Mouse (Mus musculus) ovary, adult 10 weeks (tissue): ENCODE results near the gene Smarcal1. TPM values are rescaled to one million over a fixed set of nuclear protein-coding genes. Genes with fewer than 3 reads are reported as not detected.

Experiments
- polyA plus RNA-seq: library from polyadenylated mRNA; stranded (reverse); fragments of 350-450 nt; fragmentation: Illumina TruSeq; extraction: RNeasy Lipid Tissue Mini Kit (QIAGEN cat#74804); gene quantifications from one replicate; pipeline ENCODE4 v1.2.3, GENCODE M21; 2014

Smarcal1 gene
- 8.6 TPM for polyA plus RNA-seq

DNA sequence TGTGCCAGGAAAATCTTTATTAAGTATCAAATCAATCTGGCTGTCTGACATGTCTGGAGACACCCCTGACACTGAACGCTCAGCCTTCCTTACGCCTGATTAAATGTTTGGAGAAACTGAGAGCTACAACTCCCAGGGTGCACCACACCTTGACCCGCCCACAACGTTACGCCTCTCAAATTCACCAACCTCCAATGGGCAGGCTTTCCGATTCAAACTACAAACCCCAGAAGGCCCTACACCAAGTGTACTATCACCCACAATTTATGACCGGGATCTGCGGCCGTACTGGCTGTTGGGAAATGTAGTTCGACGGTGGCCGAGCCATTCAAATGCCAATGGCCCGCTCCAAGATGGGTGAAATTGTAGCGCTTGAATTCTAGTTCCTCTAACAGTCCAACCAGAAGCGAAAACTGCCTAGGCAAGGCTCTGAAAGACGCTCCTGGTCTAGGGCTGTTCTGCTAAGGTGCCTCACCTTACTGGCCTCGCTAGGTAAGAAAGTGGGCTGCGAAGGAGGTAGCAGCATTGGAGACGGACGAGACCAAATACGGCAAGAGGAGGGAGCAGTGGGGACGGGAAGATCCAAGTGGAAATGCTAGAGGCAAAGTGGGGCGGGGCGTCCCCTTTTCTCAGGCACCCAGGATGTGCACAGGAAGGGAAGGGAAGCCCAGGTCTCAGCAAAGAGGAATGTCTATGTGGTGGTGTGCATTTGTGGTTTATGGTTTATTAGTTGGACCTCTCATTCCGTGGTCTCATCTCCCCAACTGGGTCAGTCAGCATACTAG is at the start of gene Smarcal1:
Gene Smarcal1, plus strand, starts transcription at position 305 of the 785 bp plus-strand sequence.

GRCm38 (mm10) chr1:72536611-72537351 is 46.3 kb upstream of the Smarcal1 start, which contains the start of gene March4:
March4 (minus strand) TSS chr1:72536930.

Other genes with a start within 250 kb of the Smarcal1 start
- 0.63 TPM for gene March4, start 46.3 kb upstream of the Smarcal1 start, polyA plus RNA-seq
- not detected for gene Ankar, start 117.3 kb downstream of the Smarcal1 start, polyA plus RNA-seq
- 45.8 TPM for gene Rpl37a, start 128.0 kb downstream of the Smarcal1 start, polyA plus RNA-seq
- 0.86 TPM for gene Igfbp2, start 241.3 kb downstream of the Smarcal1 start, polyA plus RNA-seq